Mouse (Mus musculus) intestine, embryonic 14.5 days (tissue): Measurements from ENCODE around the gene Mme. TPM values are rescaled to one million over a fixed set of nuclear protein-coding genes. Genes with fewer than 3 reads are reported as not detected.

Experiments used
- ATAC-seq: fragments of 200-750 bp; cut with Nextera tagmentation; replicated peaks from 2 replicates; pipeline ENCODE4 v1.8.0; 2017; ENCODE audit warnings: low read depth, moderate number of reproducible peaks, moderate TSS enrichment, moderate library complexity; ENCODE audit not compliant: low FRiP score, low TSS enrichment
- DNase-seq: peaks from one replicate; pipeline ENCODE4 v3.0.0-alpha.2; 2018; ENCODE audit warnings: low spot score
- H3K27ac ChIP-seq: fragments of 300-500 bp; sonication (generic); 2 replicates; pipeline ENCODE4 v1.5.1; 2014; ENCODE audit warnings: low read depth, mild to moderate bottlenecking, control low read depth
- H3K27me3 ChIP-seq: fragments of 300-500 bp; sonication (generic); replicated peaks from 2 replicates; pipeline ENCODE4 v1.6.1; 2014; ENCODE audit warnings: low read length, control low read depth; ENCODE audit not compliant: control insufficient read depth, insufficient read depth
- H3K36me3 ChIP-seq: fragments of 300-500 bp; sonication (generic); 2 replicates; pipeline ENCODE4 v1.6.1; 2014; ENCODE audit warnings: low read length, control low read depth; ENCODE audit not compliant: control insufficient read depth, insufficient read depth
- H3K4me1 ChIP-seq: fragments of 300-500 bp; sonication (generic); replicated peaks from 2 replicates; pipeline ENCODE4 v1.6.1; 2014; ENCODE audit warnings: low read length, control low read depth, mixed read lengths; ENCODE audit not compliant: control insufficient read depth, insufficient read depth
- H3K4me2 ChIP-seq: fragments of 300-500 bp; sonication (generic); 2 replicates; pipeline ENCODE4 v1.6.1; 2014; ENCODE audit warnings: low read length
- H3K4me3 ChIP-seq: fragments of 300-500 bp; sonication (generic); 2 replicates; pipeline ENCODE4 v1.5.1; 2014; ENCODE audit warnings: low read depth, low read length, control low read depth, mixed read lengths
- H3K9ac ChIP-seq: fragments of 300-500 bp; sonication (generic); 2 replicates; pipeline ENCODE4 v1.6.1; 2014; ENCODE audit warnings: mild to moderate bottlenecking, low read length
- H3K9me3 ChIP-seq: fragments of 300-500 bp; sonication (generic); 2 replicates; pipeline ENCODE4 v1.6.1; 2016; ENCODE audit warnings: low read length, control low read depth; ENCODE audit not compliant: control insufficient read depth
- WGBS: fragments of 180-500 bp; shearing (Covaris S2); extraction: QIAGEN DNeasy Blood & Tissue Kit; methylation state at CpG from one replicate; pipeline ENCODE4 v1.1.7; 2014; 5-methylcytosine and 5-hydroxymethylcytosine counted together
- polyA plus RNA-seq: library from polyadenylated mRNA; unstranded; fragments of >200 nt; fragmentation: Nextera tagmentation; extraction: Ambion mirVana; gene quantifications from 2 replicates; pipeline ENCODE4 v1.2.1, GENCODE M21; 2014

The Mme gene
- polyA plus RNA-seq, 1 experiment from 2014 or later: 1.2 TPM

DNA sequence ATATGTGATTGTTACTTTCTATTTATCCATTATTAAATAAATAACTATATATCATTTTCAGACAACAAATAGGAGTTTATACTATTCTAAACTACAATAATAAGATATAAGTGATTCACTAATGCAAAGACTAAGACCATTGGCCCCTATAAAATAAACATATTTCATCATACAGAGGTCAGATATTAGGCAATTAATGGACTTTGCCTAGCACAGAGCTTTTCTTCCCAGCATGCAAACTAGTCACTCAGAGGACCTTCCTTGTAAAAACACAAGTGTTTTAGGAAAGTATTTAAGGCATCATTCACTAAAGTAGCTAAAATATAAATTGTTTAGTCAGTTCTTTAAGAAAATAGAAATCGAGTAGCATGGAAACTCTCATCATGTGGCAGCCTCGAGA is 149.4 kb downstream of the Mme start:
- no peak overlapping the region for H3K4me3 ChIP-seq
- WGBS: 64% methylated on average over 2 of the region's 2 CpGs
- no peak for ATAC-seq
- no peaks in the 10 kb centered on the region for H3K36me3 ChIP-seq
- no peak overlapping the region for H3K4me2 ChIP-seq
- no peaks in the 10 kb centered on the region for H3K9me3 ChIP-seq
- no peak overlapping the region for H3K9ac ChIP-seq
- no peak overlapping the region for H3K27ac ChIP-seq
- 0 out of 2 replicates have a peak, but pooled peaks cover 3% of the 10 kb centered on the region for H3K4me1 ChIP-seq
- no peak for DNase-seq
- H3K27me3 ChIP-seq: no peaks in the 10 kb centered on the region

GRCm38 (mm10) chr3:63391348-63391747 is 150.0 kb downstream of the Mme start:
- DNase-seq (no peak), ATAC-seq (no peak)
- Histone ChIP-seq H3K9me3 (no peaks in the 10 kb centered on the region), H3K36me3 (no peaks in the 10 kb centered on the region), H3K4me2 (no peak overlapping the region), H3K27ac (no peak overlapping the region), H3K9ac (no peak overlapping the region), H3K4me1 (0 out of 2 replicates have a peak, but pooled peaks cover 3% of the 10 kb centered on the region), H3K4me3 (no peak overlapping the region), H3K27me3 (no peaks in the 10 kb centered on the region)
- WGBS: 60% methylated on average over 2 of the region's 2 CpGs

- Histone ChIP-seq H3K9me3 (no peaks in the 10 kb centered on the region), H3K27me3 (no peaks in the 10 kb centered on the region), H3K4me1 (0 out of 2 replicates have a peak, but pooled peaks cover 3% of the 10 kb centered on the region), H3K4me3 (no peak overlapping the region), H3K4me2 (no peak overlapping the region), H3K27ac (no peak overlapping the region), H3K9ac (no peak overlapping the region), H3K36me3 (no peaks in the 10 kb centered on the region)
- DNase-seq: no peak
- no peak for ATAC-seq
- WGBS: 85% methylated on average over 4 of the region's 4 CpGs
Observed at GRCm38 (mm10) chr3:63394424-63394941, 153.1 kb downstream of the Mme start.

DNA sequence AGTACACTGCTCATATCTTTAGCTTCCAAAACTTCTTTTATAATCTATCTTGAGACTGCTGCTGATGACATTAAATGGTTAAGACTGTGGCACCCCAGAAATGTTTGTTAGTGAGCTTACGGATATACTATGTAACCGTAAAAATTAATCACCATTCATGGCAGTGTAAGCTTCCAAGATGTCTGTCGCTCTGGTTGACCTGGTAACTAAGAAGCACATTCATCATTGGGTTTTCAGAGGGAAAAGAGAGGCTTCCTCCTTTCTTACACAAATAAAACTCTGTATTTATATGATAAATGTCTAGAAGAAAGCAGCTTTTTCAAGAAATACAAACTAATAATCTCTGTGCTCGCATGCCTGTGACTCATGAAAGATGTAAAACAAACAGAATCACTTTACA is 156.8 kb downstream of the Mme start:
- Histone ChIP-seq H3K4me2 (no peak overlapping the region), H3K36me3 (no peaks in the 10 kb centered on the region), H3K27ac (no peak overlapping the region), H3K4me1 (no peaks in the 10 kb centered on the region), H3K9me3 (no peaks in the 10 kb centered on the region), H3K27me3 (no peaks in the 10 kb centered on the region), H3K9ac (no peak overlapping the region), H3K4me3 (no peak overlapping the region)
- 50% methylated on average over 4 of the region's 4 CpGs for WGBS
- no peak for ATAC-seq
- DNase-seq: no peak

DNA sequence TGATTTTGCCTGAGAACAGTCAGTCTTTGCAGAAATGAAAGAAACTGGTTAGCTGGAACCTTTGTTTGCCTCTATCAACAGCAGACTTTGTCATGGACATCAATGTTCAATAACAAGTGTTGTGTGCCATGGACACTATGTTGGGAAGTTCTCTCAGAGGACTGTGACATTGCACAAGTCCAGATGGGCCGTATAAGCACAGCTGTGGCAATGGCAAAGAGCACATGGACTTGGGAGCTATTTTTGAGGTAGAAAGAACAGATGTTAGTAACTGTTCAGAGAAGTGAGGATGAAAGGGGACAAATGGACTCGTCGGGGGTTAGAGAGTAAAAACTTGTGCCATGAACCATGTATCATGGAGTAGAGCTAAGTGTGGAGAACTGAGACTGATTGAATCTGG is 165.1 kb downstream of the Mme start:
- Histone ChIP-seq H3K4me2 (no peak overlapping the region), H3K4me1 (no peaks in the 10 kb centered on the region), H3K9ac (no peak overlapping the region), H3K4me3 (no peak overlapping the region), H3K9me3 (no peaks in the 10 kb centered on the region), H3K27me3 (no peaks in the 10 kb centered on the region), H3K36me3 (no peaks in the 10 kb centered on the region), H3K27ac (no peak overlapping the region)
- DNase-seq (no peak), ATAC-seq (no peak)
- WGBS: 83% methylated on average over 3 of the region's 3 CpGs

DNA sequence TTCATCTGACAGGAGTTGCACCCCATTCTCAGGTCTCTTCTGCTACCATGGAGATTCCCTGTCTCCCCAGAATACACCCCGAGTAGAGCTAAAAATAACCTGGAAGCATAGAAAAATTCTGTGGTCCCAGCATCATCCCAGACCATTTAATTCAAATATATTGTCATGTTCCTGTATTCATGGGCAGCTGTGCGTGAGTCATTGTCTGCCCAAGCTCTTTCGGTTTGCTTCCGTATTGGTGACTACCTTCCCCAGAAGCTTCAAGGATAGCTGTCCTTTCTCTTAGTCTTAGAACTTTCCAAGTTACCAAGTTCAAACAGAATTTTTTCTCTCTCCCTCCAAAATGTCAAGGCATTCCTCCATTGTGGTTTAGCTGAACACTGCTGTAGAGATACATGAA is 169.7 kb downstream of the Mme start:
- Histone ChIP-seq H3K9ac (no peak overlapping the region), H3K27ac (no peak overlapping the region), H3K9me3 (no peaks in the 10 kb centered on the region), H3K27me3 (no peaks in the 10 kb centered on the region), H3K4me2 (no peak overlapping the region), H3K4me1 (peaks cover 10% of the 10 kb centered on the region; the same call in 1 of the 2 replicates), H3K36me3 (no peaks in the 10 kb centered on the region), H3K4me3 (no peak overlapping the region)
- DNase-seq (no peak), ATAC-seq (no peak)
- WGBS: 93% methylated on average over 4 of the region's 4 CpGs

DNA sequence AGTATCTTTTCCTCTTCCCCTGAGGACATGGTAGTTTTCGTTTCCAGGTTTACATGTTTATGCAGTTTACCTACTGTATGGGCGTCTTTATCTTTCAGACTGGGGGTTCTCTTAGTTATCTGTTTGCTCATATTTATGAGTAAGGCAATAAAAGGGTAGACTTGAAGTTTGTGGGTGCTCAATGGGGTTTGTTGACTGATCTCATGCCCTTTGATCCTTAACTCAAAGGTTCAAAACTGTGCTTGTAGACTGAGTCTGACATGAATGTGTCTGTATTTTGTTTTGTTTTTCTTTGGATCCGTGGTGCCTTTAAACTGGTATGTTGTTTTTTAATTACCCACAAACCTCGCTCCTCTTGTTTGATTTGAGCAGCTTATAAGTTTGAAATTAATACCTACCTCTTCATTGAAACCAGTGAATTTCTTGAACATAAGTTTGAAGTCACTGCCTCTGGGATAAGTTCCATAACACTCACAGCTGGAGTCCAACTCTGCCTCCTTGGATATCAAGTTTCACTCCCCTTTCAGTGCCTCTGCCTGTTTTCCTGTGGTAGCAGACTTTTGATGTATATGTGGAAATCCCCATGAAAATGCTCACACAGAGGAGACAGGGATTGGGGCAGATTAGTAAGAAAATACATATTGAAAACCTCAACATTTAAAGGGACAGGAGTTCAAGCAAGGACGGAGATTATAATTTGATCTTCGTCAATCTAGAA is 171.0 kb downstream of the Mme start:
- H3K4me2 ChIP-seq: no peak overlapping the region
- H3K4me1 ChIP-seq: peaks cover 10% of the 10 kb centered on the region; the same call in 1 of the 2 replicates
- H3K9me3 ChIP-seq: no peaks in the 10 kb centered on the region
- WGBS: 60% methylated on average over 6 of the region's 6 CpGs
- no peak overlapping the region for H3K9ac ChIP-seq
- DNase-seq (no peak), ATAC-seq (no peak)
- no peaks in the 10 kb centered on the region for H3K27me3 ChIP-seq
- H3K36me3 ChIP-seq: no peaks in the 10 kb centered on the region
- H3K27ac ChIP-seq: no peak overlapping the region
- no peak overlapping the region for H3K4me3 ChIP-seq

DNA sequence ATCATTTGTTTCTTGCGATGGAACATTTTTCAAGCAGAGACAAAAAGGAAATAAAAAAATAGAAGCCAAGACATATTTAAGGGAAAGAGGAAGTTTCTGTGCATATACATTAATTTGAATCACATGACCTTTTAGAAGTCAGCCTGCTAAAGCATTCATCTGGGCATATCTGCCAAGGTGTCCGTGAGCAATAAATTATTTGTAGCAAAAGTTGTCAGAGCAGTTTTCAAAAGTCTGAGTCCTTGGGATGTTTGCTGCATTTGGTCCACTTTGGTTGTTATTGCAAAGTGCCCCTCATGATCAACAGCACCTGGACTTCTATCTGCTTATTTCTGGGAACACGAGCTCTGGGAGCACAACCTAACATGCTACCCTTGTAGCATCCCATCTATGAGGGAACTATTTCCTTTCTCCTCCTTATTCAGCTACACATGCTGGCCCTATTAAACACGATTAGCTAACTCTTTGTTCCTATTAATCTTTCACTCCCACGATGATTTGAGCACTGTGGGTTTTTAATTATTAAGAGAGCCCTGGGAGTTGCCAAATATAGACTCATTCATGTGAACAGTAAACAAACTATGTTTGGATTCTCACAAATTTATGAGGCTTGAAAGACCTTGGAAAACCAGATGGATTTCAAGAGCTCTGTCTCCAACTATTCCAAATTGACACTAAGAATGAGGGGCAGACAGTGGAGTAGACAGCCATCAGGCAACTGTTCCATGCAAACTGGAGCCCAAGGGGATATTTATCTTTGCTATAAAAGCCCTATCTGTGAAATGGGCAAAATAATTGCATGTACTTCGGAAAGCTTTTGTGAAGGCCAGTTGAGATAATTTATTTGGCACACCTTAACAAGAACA is 171.9 kb downstream of the Mme start:
- H3K9me3 ChIP-seq: no peaks in the 10 kb centered on the region
- H3K4me2 ChIP-seq: no peak overlapping the region
- WGBS: 56% methylated on average over 6 of the region's 6 CpGs
- H3K4me3 ChIP-seq: no peak overlapping the region
- ATAC-seq (no peak), DNase-seq (no peak)
- H3K27me3 ChIP-seq: no peaks in the 10 kb centered on the region
- H3K36me3 ChIP-seq: no peaks in the 10 kb centered on the region
- H3K4me1 ChIP-seq: peaks cover 10% of the 10 kb centered on the region; the same call in 1 of the 2 replicates
- H3K9ac ChIP-seq: no peak overlapping the region
- no peak overlapping the region for H3K27ac ChIP-seq
